Mouse (Mus musculus): ENCODE data around the gene Crygs.
"Not testable (repeated sequence)": the region's sequence is repeated elsewhere in the genome, so short reads cannot be mapped to it uniquely, and the experiment has no call there.

Gene Crygs

GRCm38 (mm10) chr16:22789908-22790367 lies 21.4 kb downstream of the Crygs start:
- peak; percentile 87 to 88 for DNase-seq (ENCODE audit: low spot score in 2 of 2)

GRCm38 (mm10) chr16:22782686-22783085 lies 28.7 kb downstream of the Crygs start:
- DNase-seq (ENCODE audit: low spot score in 2 of 2) = no peak

- DNase-seq (ENCODE audit: low spot score in 2 of 2) = peak; percentile 11 to 35
These were observed 32.0 kb downstream of the Crygs start for GRCm38 (mm10) chr16:22779228-22779835.

GRCm38 (mm10) chr16:22778296-22778695 lies 33.1 kb downstream of the Crygs start:
- not testable (repeated sequence) for DNase-seq (ENCODE audit: low spot score in 2 of 2)

- DNase-seq (ENCODE audit: low spot score in 2 of 2) = no peak
These were observed 35.8 kb downstream of the Crygs start for GRCm38 (mm10) chr16:22775471-22775985.

GRCm38 (mm10) chr16:22768661-22769060 lies 42.7 kb downstream of the Crygs start:
- DNase-seq (ENCODE audit: low spot score in 2 of 2) = peak; percentile 41 to 52

GRCm38 (mm10) chr16:22767405-22767804 lies 44.0 kb downstream of the Crygs start:
- no peak for DNase-seq (ENCODE audit: low spot score in 2 of 2)

- DNase-seq (ENCODE audit: low spot score in 2 of 2) = no peak
These were observed 44.6 kb downstream of the Crygs start for GRCm38 (mm10) chr16:22766738-22767211.

GRCm38 (mm10) chr16:22765531-22765930 lies 45.8 kb downstream of the Crygs start:
- DNase-seq (ENCODE audit: low spot score in 2 of 2) = no peak
